Mouse (Mus musculus) forebrain, embryonic 10.5 days (tissue): ENCODE measurements around the gene A930033H14Rik. TPM values are rescaled to one million over a fixed set of nuclear protein-coding genes. Genes with fewer than 3 reads are reported as not detected.

Experiments used
- polyA plus RNA-seq: library from polyadenylated mRNA; unstranded; fragments of >200 nt; fragmentation: Nextera tagmentation; extraction: Ambion mirVana; gene quantifications from 2 replicates; pipeline ENCODE4 v1.2.1, GENCODE M21; 2016

A930033H14Rik gene
- polyA plus RNA-seq, 1 experiment from 2014 or later, result 1.2 TPM

Other genes with a start within 250 kb of the A930033H14Rik start
- gene Rhobtb1, start 61.7 kb downstream of the A930033H14Rik start, polyA plus RNA-seq, result 13.0 and 14.0 TPM in 2 replicates
- 542 and 548 TPM in 2 replicates for gene Cdk1, start 139.8 kb upstream of the A930033H14Rik start, polyA plus RNA-seq
- gene Ank3, start 185.7 kb upstream of the A930033H14Rik start, polyA plus RNA-seq, result 18.5 and 24.8 TPM in 2 replicates